Mouse (Mus musculus) small intestine, adult 2 months (tissue): ENCODE results near the gene Micu1. TPM values are rescaled to one million over a fixed set of nuclear protein-coding genes. Genes with fewer than 3 reads are reported as not detected.
A peak's percentile ranks its signal among the peaks of the same experiment; 100 is the strongest.

Experiments
- H3K27ac ChIP-seq: fragments of 200-500 bp; 2 replicates; pipeline ENCODE4 v1.5.1; 2012; ENCODE audit warnings: low read depth, low read length, control low read depth, inconsistent platforms; ENCODE audit not compliant: insufficient read depth
- H3K27me3 ChIP-seq: fragments of 200-500 bp; 2 replicates; pipeline ENCODE4 v1.6.1; 2012; ENCODE audit warnings: mild to moderate bottlenecking, moderate library complexity, low read length, inconsistent platforms; ENCODE audit not compliant: control insufficient read depth, insufficient read depth
- H3K36me3 ChIP-seq: fragments of 200-500 bp; 2 replicates; pipeline ENCODE4 v1.6.1; 2012; ENCODE audit warnings: mild to moderate bottlenecking, low read length, control low read depth, inconsistent platforms; ENCODE audit not compliant: control insufficient read depth, insufficient read depth
- H3K4me1 ChIP-seq: fragments of 200-500 bp; 2 replicates; pipeline ENCODE4 v1.6.1; 2012; ENCODE audit warnings: low read length, inconsistent platforms, mixed read lengths; ENCODE audit not compliant: control insufficient read depth, insufficient read depth, insufficient read length
- H3K4me3 ChIP-seq: fragments of 200-500 bp; 2 replicates; pipeline ENCODE4 v1.5.1; 2012; ENCODE audit warnings: low read depth, mild to moderate bottlenecking, control low read depth, inconsistent platforms, low read length, moderate library complexity
- CTCF ChIP-seq: fragments of 200-500 bp; IDR thresholded peaks from 2 replicates; pipeline ENCODE4 v1.5.1; 2012; ENCODE audit warnings: low read depth, mild to moderate bottlenecking, control low read depth, inconsistent platforms, low read length, moderate library complexity, mixed read lengths; ENCODE audit not compliant: insufficient replicate concordance, insufficient read length; ENCODE audit errors: extremely low read depth
- POLR2A ChIP-seq: fragments of 200-500 bp; IDR thresholded peaks from 2 replicates; pipeline ENCODE4 v1.6.1; 2012; ENCODE audit warnings: low read depth, mild to moderate bottlenecking, control low read depth, inconsistent platforms, low read length, moderate library complexity
- WGBS: fragments of 180-500 bp; shearing (Covaris S2); methylation state at CpG from one replicate; pipeline ENCODE4 v1.1.7; 2018; 5-methylcytosine and 5-hydroxymethylcytosine counted together
- polyA plus RNA-seq: library from polyadenylated mRNA; depleted of rRNA; stranded (reverse); fragments of >200 nt; gene quantifications from 2 replicates; pipeline ENCODE4 v1.2.3, GENCODE M21; 2012

Micu1 gene
- polyA plus RNA-seq, 1 experiment = 134 TPM

DNA sequence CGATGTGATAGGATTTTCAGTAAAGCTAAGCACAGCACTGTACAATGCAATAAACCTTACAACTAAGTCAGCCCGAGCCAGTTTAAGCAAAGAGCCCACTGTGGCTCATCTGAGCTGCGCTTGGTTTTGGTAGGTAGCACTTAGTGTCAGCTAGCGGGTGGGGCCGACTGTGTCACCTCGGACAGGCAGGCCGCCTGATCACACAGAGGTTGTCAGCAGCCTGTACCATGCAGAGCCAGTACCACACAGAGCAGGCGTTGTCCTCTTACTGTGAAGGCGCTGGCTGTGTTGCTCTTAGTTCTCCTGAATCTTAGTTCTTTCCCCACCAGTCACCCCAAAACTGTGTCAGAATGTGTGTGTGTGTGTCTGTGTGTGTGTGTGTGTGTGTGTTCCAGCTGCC, 146.7 kb downstream of the Micu1 start:
- 86% methylated on average over 9 of the region's 9 CpGs for WGBS
- Histone ChIP-seq H3K27ac (no peak overlapping the region), H3K36me3 (no peaks in the 10 kb centered on the region; the same call in 1 of the 2 replicates), H3K27me3 (no peaks in the 10 kb centered on the region), H3K4me3 (no peak overlapping the region), H3K4me1 (peaks cover 18% of the 10 kb centered on the region)
- TF ChIP-seq CTCF (no peak), POLR2A (no peak)

DNA sequence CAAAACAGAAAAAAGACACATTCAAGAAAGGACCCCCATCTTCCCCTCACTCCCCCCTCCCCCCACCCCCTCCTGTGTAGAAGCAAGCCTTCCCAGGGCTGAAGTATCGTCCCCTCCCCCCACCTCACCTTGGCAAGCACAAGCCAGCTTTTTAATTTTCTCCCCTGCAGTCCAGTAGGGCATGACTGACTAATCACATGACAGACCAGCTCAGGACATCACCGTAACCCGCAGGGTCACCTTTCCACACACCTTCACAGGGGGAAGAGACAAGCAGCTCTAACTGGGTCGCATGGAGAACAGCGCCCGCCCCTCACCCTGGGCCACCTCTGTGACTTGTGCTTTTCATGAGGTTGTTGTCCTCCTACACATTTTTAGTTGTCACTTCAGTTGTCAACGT, 147.1 kb downstream of the Micu1 start:
- peaks cover 15% of the 10 kb centered on the region; the same call in 1 of the 2 replicates for H3K4me1 ChIP-seq
- no peaks in the 10 kb centered on the region; the same call in 1 of the 2 replicates for H3K36me3 ChIP-seq
- TF ChIP-seq POLR2A = no peak
- no peak for TF ChIP-seq CTCF
- no peak overlapping the region for H3K4me3 ChIP-seq
- H3K27me3 ChIP-seq = no peaks in the 10 kb centered on the region
- H3K27ac ChIP-seq = no peak overlapping the region
- WGBS = 95% methylated on average over 7 of the region's 7 CpGs

DNA sequence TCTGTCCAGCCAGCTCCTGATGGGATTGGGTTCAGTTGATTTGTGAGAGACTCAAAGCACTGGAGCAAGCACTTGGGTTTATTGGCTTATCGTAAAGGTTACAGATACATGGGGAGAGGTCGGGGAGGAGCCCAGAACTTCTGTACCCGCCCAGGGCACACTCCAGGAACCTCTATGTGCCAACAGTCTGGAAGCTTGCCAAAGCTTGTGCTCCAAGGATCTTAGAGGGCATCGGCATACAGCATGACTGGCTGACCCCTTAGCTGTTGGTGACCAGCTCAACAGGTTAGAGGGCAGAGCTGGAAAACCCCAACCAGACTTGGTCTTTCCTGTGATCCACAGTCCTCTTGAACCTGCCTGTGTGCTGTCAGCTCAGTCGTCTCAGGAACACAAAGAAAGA, 154.9 kb downstream of the Micu1 start:
- Histone ChIP-seq H3K27me3 (no peaks in the 10 kb centered on the region), H3K36me3 (no peaks in the 10 kb centered on the region), H3K27ac (peak overlapping the region; percentile 64), H3K4me3 (no peak overlapping the region), H3K4me1 (peaks cover 16% of the 10 kb centered on the region)
- TF ChIP-seq POLR2A (no peak), CTCF (no peak)
- WGBS = 21% methylated on average over 5 of the region's 5 CpGs

DNA sequence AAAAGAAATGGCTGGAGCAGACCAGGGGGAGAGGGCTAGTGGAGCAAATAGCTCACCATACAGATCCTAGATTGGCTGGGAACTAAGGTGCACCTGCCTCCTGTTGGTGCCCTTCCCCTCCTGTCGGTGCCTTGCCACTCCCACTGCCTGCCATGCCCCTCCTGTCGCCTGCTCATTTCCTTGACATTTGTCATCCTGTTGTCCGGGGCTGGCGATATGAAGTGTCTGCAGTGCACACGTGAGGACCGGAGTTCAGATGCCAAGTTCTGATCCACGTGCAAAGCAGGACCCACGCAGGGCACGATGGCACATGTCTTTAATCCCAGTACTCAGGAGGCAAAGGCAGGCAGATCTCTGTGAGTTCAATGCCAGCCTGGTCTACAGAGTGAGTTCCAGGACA, 158.4 kb downstream of the Micu1 start:
- Histone ChIP-seq H3K36me3 (peaks cover 11% of the 10 kb centered on the region), H3K27me3 (no peaks in the 10 kb centered on the region), H3K4me3 (no peak overlapping the region), H3K27ac (no peak overlapping the region), H3K4me1 (peaks cover 18% of the 10 kb centered on the region)
- WGBS = 23% methylated on average over 9 of the region's 9 CpGs
- TF ChIP-seq CTCF = no peak
- TF ChIP-seq POLR2A = no peak

DNA sequence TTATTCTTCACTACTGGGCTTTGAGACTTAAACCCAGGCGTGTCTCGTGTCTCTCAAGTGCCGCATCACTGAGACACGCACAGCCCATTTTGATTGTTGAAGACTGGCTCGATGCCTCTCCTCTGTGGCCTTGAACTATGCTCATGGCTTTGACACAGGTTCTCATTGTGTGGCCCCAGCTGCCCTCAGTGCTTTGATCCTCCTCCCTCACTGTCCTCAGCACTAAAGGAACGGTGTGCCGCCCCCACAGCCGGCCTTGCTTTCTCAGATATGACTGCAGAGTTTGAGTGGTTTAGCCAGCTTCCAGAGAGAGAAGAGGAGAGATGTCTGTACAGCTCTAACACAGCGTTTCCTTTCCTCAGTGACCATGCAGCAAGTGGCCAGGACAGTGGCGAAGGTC, 158.9 kb downstream of the Micu1 start:
- Histone ChIP-seq H3K36me3 (peaks cover 11% of the 10 kb centered on the region), H3K4me3 (no peak overlapping the region), H3K4me1 (peaks cover 18% of the 10 kb centered on the region), H3K27me3 (no peaks in the 10 kb centered on the region), H3K27ac (no peak overlapping the region)
- TF ChIP-seq POLR2A (no peak), CTCF (no peak)
- WGBS = 79% methylated on average over 10 of the region's 10 CpGs

DNA sequence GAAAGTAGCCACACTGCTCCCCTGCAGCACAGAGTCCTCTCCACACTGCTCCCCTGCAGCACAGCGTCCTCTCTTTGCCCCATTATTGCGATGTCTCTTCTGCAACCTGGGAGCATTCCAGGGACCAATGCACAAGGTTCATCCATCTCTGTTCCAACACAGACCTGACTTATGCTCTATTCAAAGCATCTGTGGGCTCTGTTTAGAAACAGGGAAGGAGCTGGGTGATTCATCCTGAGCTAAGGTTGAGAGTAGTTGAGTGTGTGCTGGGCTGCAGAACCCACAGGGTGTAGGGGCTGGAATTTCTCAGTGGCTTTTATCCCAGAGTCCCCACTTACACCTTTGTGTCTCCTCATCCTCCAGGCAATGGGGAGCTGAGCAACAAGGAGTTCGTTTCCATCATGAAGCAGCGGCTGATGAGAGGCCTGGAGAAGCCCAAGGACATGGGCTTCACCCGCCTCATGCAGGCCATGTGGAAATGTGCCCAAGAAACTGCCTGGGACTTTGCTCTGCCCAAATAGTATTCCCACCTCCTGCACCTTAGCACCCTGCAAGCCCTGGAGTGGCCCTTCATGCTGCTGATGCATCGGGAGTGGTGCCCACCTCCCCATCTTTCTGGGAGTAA, 160.7 kb downstream of the Micu1 start:
- H3K4me1 ChIP-seq = peaks cover 14% of the 10 kb centered on the region
- H3K4me3 ChIP-seq = no peak overlapping the region
- peaks cover 11% of the 10 kb centered on the region for H3K36me3 ChIP-seq
- 84% methylated on average over 6 of the region's 6 CpGs for WGBS
- no peak overlapping the region for H3K27ac ChIP-seq
- no peak for TF ChIP-seq CTCF
- TF ChIP-seq POLR2A = no peak
- no peaks in the 10 kb centered on the region for H3K27me3 ChIP-seq

DNA sequence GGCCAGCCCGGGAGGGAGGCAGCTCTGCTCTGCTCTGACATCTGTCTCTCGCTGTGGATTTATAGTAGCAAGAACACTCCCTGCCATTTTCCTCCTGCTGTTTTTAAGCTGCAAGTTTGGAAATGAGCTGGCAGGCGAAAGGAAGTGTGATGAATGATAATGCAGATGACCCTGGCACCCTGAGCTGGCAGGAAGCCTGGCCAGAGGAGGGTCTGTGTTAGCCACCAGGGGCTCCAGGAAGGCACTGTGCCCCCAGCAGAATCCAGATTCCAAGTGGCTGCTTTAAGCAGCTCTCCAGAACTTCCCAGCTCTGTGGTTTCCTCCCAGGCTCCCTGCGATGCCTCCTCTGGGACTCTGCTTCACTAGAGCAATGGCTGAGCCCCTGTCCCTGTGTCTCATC, 161.3 kb downstream of the Micu1 start:
- H3K27ac ChIP-seq = no peak overlapping the region
- H3K4me1 ChIP-seq = peaks cover 13% of the 10 kb centered on the region
- H3K36me3 ChIP-seq = peaks cover 11% of the 10 kb centered on the region
- WGBS = 83% methylated on average over 4 of the region's 4 CpGs
- TF ChIP-seq POLR2A (no peak), CTCF (no peak)
- no peaks in the 10 kb centered on the region for H3K27me3 ChIP-seq
- H3K4me3 ChIP-seq = no peak overlapping the region
